Mouse (Mus musculus): ENCODE measurements around the gene Kif24. TPM values are rescaled to one million over a fixed set of nuclear protein-coding genes. Genes with fewer than 3 reads are reported as not detected.

Kif24 gene
- polyA plus RNA-seq, 1 experiment from 2014 or later, result 4.0 TPM

- peaks cover 6% of the 10 kb centered on the region; the same call in 1 of the 2 replicates for H3K36me3 ChIP-seq (ENCODE audit: control insufficient read depth, insufficient read depth, low read length)
Observed at GRCm38 (mm10) chr4:41369702-41370437, 94.8 kb downstream of the Kif24 start.

GRCm38 (mm10) chr4:41368198-41368597 lies 96.5 kb downstream of the Kif24 start:
- WGBS, result 88% methylated on average over 4 of the region's 4 CpGs
- peaks cover 3% of the 10 kb centered on the region; the same call in 1 of the 2 replicates for H3K36me3 ChIP-seq (ENCODE audit: control insufficient read depth, insufficient read depth, low read length)
- H3K4me2 ChIP-seq (ENCODE audit: low read depth, low read length), result no peak overlapping the region
- no peaks in the 10 kb centered on the region for H3K9me3 ChIP-seq (ENCODE audit: control insufficient read depth, low read length)
- no peak overlapping the region for H3K9ac ChIP-seq (ENCODE audit: low read depth, low read length)
- no peak overlapping the region for H3K27ac ChIP-seq (ENCODE audit: low read length)
- H3K4me1 ChIP-seq (ENCODE audit: control insufficient read depth, insufficient read depth, low read length), result no peaks in the 10 kb centered on the region
- no peak overlapping the region for H3K4me3 ChIP-seq (ENCODE audit: low read length)
- ATAC-seq, result no peak
- H3K27me3 ChIP-seq (replicated peaks; ENCODE audit: control insufficient read depth, insufficient read depth, low read length), result no peaks in the 10 kb centered on the region

More at GRCm38 (mm10) chr4:41369702-41370437, 94.8 kb downstream of the Kif24 start:
- Histone ChIP-seq H3K9ac (ENCODE audit: low read depth, low read length) (no peak overlapping the region), H3K4me2 (ENCODE audit: low read depth, low read length) (no peak overlapping the region), H3K27me3 (replicated peaks; ENCODE audit: control insufficient read depth, insufficient read depth, low read length) (no peaks in the 10 kb centered on the region), H3K9me3 (ENCODE audit: control insufficient read depth, low read length) (no peaks in the 10 kb centered on the region), H3K4me3 (ENCODE audit: low read length) (no peak overlapping the region), H3K27ac (ENCODE audit: low read length) (no peak overlapping the region), H3K4me1 (ENCODE audit: control insufficient read depth, insufficient read depth, low read length) (no peaks in the 10 kb centered on the region)
- no peak for ATAC-seq
- WGBS, result 93% methylated on average over 9 of the region's 9 CpGs

- Histone ChIP-seq H3K27me3 (replicated peaks; ENCODE audit: control insufficient read depth, insufficient read depth, low read length) (no peaks in the 10 kb centered on the region), H3K27ac (ENCODE audit: low read length) (no peak overlapping the region), H3K9me3 (ENCODE audit: control insufficient read depth, low read length) (no peaks in the 10 kb centered on the region), H3K9ac (ENCODE audit: low read depth, low read length) (no peak overlapping the region), H3K4me3 (ENCODE audit: low read length) (no peak overlapping the region), H3K4me1 (ENCODE audit: control insufficient read depth, insufficient read depth, low read length) (no peaks in the 10 kb centered on the region), H3K36me3 (ENCODE audit: control insufficient read depth, insufficient read depth, low read length) (no peaks in the 10 kb centered on the region), H3K4me2 (ENCODE audit: low read depth, low read length) (no peak overlapping the region)
- no peak for ATAC-seq
- WGBS, result 94% methylated on average over 3 of the region's 3 CpGs
Observed at GRCm38 (mm10) chr4:41361059-41361458, 103.6 kb downstream of the Kif24 start.

GRCm38 (mm10) chr4:41359358-41359757 lies 105.3 kb downstream of the Kif24 start:
- no peaks in the 10 kb centered on the region for H3K36me3 ChIP-seq (ENCODE audit: control insufficient read depth, insufficient read depth, low read length)
- no peaks in the 10 kb centered on the region for H3K9me3 ChIP-seq (ENCODE audit: control insufficient read depth, low read length)
- no peak overlapping the region for H3K4me2 ChIP-seq (ENCODE audit: low read depth, low read length)
- H3K27me3 ChIP-seq (replicated peaks; ENCODE audit: control insufficient read depth, insufficient read depth, low read length), result no peaks in the 10 kb centered on the region
- 73% methylated on average over 7 of the region's 7 CpGs for WGBS
- no peak overlapping the region for H3K4me3 ChIP-seq (ENCODE audit: low read length)
- no peak for ATAC-seq
- no peak overlapping the region for H3K9ac ChIP-seq (ENCODE audit: low read depth, low read length)
- no peak overlapping the region for H3K27ac ChIP-seq (ENCODE audit: low read length)
- H3K4me1 ChIP-seq (ENCODE audit: control insufficient read depth, insufficient read depth, low read length), result no peaks in the 10 kb centered on the region

GRCm38 (mm10) chr4:41358669-41359068 lies 106.0 kb downstream of the Kif24 start:
- H3K4me3 ChIP-seq (ENCODE audit: low read length), result no peak overlapping the region
- no peak overlapping the region for H3K4me2 ChIP-seq (ENCODE audit: low read depth, low read length)
- 84% methylated on average over 2 of the region's 2 CpGs for WGBS
- no peaks in the 10 kb centered on the region for H3K36me3 ChIP-seq (ENCODE audit: control insufficient read depth, insufficient read depth, low read length)
- no peaks in the 10 kb centered on the region for H3K27me3 ChIP-seq (replicated peaks; ENCODE audit: control insufficient read depth, insufficient read depth, low read length)
- no peaks in the 10 kb centered on the region for H3K4me1 ChIP-seq (ENCODE audit: control insufficient read depth, insufficient read depth, low read length)
- H3K9ac ChIP-seq (ENCODE audit: low read depth, low read length), result no peak overlapping the region
- H3K27ac ChIP-seq (ENCODE audit: low read length), result no peak overlapping the region
- no peak for ATAC-seq
- H3K9me3 ChIP-seq (ENCODE audit: control insufficient read depth, low read length), result no peaks in the 10 kb centered on the region

GRCm38 (mm10) chr4:41357154-41357553 lies 107.5 kb downstream of the Kif24 start:
- no peaks in the 10 kb centered on the region for H3K4me1 ChIP-seq (ENCODE audit: control insufficient read depth, insufficient read depth, low read length)
- no peak overlapping the region for H3K4me2 ChIP-seq (ENCODE audit: low read depth, low read length)
- no peak for ATAC-seq
- no peak overlapping the region for H3K27ac ChIP-seq (ENCODE audit: low read length)
- 83% methylated on average over 2 of the region's 2 CpGs for WGBS
- H3K4me3 ChIP-seq (ENCODE audit: low read length), result no peak overlapping the region
- no peaks in the 10 kb centered on the region for H3K27me3 ChIP-seq (replicated peaks; ENCODE audit: control insufficient read depth, insufficient read depth, low read length)
- no peaks in the 10 kb centered on the region for H3K9me3 ChIP-seq (ENCODE audit: control insufficient read depth, low read length)
- no peaks in the 10 kb centered on the region for H3K36me3 ChIP-seq (ENCODE audit: control insufficient read depth, insufficient read depth, low read length)
- no peak overlapping the region for H3K9ac ChIP-seq (ENCODE audit: low read depth, low read length)

- ATAC-seq, result no peak
- 88% methylated on average over 1 of the region's 1 CpGs for WGBS
- H3K9ac ChIP-seq (ENCODE audit: low read depth, low read length), result no peak overlapping the region
- no peak overlapping the region for H3K27ac ChIP-seq (ENCODE audit: low read length)
- H3K4me2 ChIP-seq (ENCODE audit: low read depth, low read length), result no peak overlapping the region
- no peaks in the 10 kb centered on the region for H3K9me3 ChIP-seq (ENCODE audit: control insufficient read depth, low read length)
- no peaks in the 10 kb centered on the region for H3K36me3 ChIP-seq (ENCODE audit: control insufficient read depth, insufficient read depth, low read length)
- H3K4me3 ChIP-seq (ENCODE audit: low read length), result no peak overlapping the region
- no peaks in the 10 kb centered on the region; the same call in 1 of the 2 replicates for H3K4me1 ChIP-seq (ENCODE audit: control insufficient read depth, insufficient read depth, low read length)
- no peaks in the 10 kb centered on the region for H3K27me3 ChIP-seq (replicated peaks; ENCODE audit: control insufficient read depth, insufficient read depth, low read length)
Observed at GRCm38 (mm10) chr4:41353265-41353664, 111.4 kb downstream of the Kif24 start.

GRCm38 (mm10) chr4:41352758-41353157 lies 111.9 kb downstream of the Kif24 start:
- no peak overlapping the region for H3K4me2 ChIP-seq (ENCODE audit: low read depth, low read length)
- WGBS, result 90% methylated on average over 4 of the region's 4 CpGs
- no peaks in the 10 kb centered on the region for H3K36me3 ChIP-seq (ENCODE audit: control insufficient read depth, insufficient read depth, low read length)
- H3K9me3 ChIP-seq (ENCODE audit: control insufficient read depth, low read length), result no peaks in the 10 kb centered on the region
- no peak for ATAC-seq
- H3K27me3 ChIP-seq (replicated peaks; ENCODE audit: control insufficient read depth, insufficient read depth, low read length), result no peaks in the 10 kb centered on the region
- H3K27ac ChIP-seq (ENCODE audit: low read length), result no peak overlapping the region
- H3K4me3 ChIP-seq (ENCODE audit: low read length), result no peak overlapping the region
- H3K9ac ChIP-seq (ENCODE audit: low read depth, low read length), result no peak overlapping the region
- peaks cover 3% of the 10 kb centered on the region for H3K4me1 ChIP-seq (ENCODE audit: control insufficient read depth, insufficient read depth, low read length)

- ATAC-seq, result peak; percentile 72; the same call in 1 of the 2 replicates
- Histone ChIP-seq H3K36me3 (ENCODE audit: control insufficient read depth, insufficient read depth, low read length) (no peaks in the 10 kb centered on the region), H3K4me2 (ENCODE audit: low read depth, low read length) (peak overlapping the region; percentile 65), H3K9me3 (ENCODE audit: control insufficient read depth, low read length) (no peaks in the 10 kb centered on the region), H3K9ac (ENCODE audit: low read depth, low read length) (peak overlapping the region; percentile 84), H3K27me3 (replicated peaks; ENCODE audit: control insufficient read depth, insufficient read depth, low read length) (no peaks in the 10 kb centered on the region), H3K4me3 (ENCODE audit: low read length) (peak overlapping the region; percentile 69), H3K27ac (ENCODE audit: low read length) (peak overlapping the region; percentile 94), H3K4me1 (ENCODE audit: control insufficient read depth, insufficient read depth, low read length) (peaks cover 6% of the 10 kb centered on the region)
- WGBS, result under 1% methylated on average over 28 of the region's 28 CpGs
Observed at GRCm38 (mm10) chr4:41349199-41349591, 115.5 kb downstream of the Kif24 start.
